Mouse (Mus musculus): Measurements from ENCODE around the gene Cpsf3.

GRCm38 (mm10) chr12:21337171-21337570, 52.0 kb downstream of the Cpsf3 start:
- TF ChIP-seq CTCF (IDR thresholded peaks at IDR 0.05; ENCODE audit: low read depth, low read length): no peak
- TF ChIP-seq GATA1 (IDR thresholded peaks at IDR 0.05; ENCODE audit: borderline replicate concordance, low read length): no peak
- TF ChIP-seq POLR2AphosphoS5 (IDR thresholded peaks at IDR 0.05; ENCODE audit: insufficient replicate concordance, low read depth, low read length): no peak
- TF ChIP-seq TAL1 (conservative IDR thresholded peaks at IDR 0.05; ENCODE audit: low read depth, low read length): no peak

All from G1E (cell line).